In genomic region chr1:181273540-181274204, GRCm38 (mm10) we compare ENCODE assay signal across 11 mouse cellular contexts.
DNase-seq lines count a peak whose midpoint lies in the region; ATAC-seq and TF ChIP-seq lines count a peak whose summit lies in the region.
"Had no signal": no experiment of that assay in that cellular context is flagged by ENCODE, and none has a peak within 500 bp of the region (broad histone marks: within the 10 kb centered on the region; RNA-seq: fewer than 3 reads in every experiment).

No protein-coding gene starts in this region.

- H3K4me1 ChIP-seq in forebrain, embryonic 11.5 days (replicated peaks; ENCODE audit: control insufficient read depth, insufficient read depth, low read length) = no peaks in the 10 kb centered on the region
- H3K4me1 ChIP-seq in forebrain, embryonic 15.5 days = no peaks in the 10 kb centered on the region
- H3K4me1 ChIP-seq in kidney, postnatal 0 days (replicated peaks; ENCODE audit: insufficient read depth, low read length) = no peaks in the 10 kb centered on the region
- H3K4me1 ChIP-seq in stomach, embryonic 16.5 days (ENCODE audit: control insufficient read depth, insufficient read depth, low read length) = no peaks in the 10 kb centered on the region
- H3K4me1 ChIP-seq in stomach, postnatal 0 days (replicated peaks; ENCODE audit: control insufficient read depth, insufficient read depth) = no peaks in the 10 kb centered on the region

- no peaks in the 10 kb centered on the region for H3K9me3 ChIP-seq in forebrain, embryonic 11.5 days (ENCODE audit: control insufficient read depth, low read length)
- no peaks in the 10 kb centered on the region for H3K9me3 ChIP-seq in forebrain, embryonic 15.5 days
- H3K9me3 ChIP-seq in kidney, postnatal 0 days (replicated peaks; ENCODE audit: low read length) = no peaks in the 10 kb centered on the region
- no peaks in the 10 kb centered on the region for H3K9me3 ChIP-seq in stomach, embryonic 16.5 days (replicated peaks; ENCODE audit: control insufficient read depth, low read length)
- no peaks in the 10 kb centered on the region for H3K9me3 ChIP-seq in stomach, postnatal 0 days (ENCODE audit: control insufficient read depth, low read length)
- H3K9me3 ChIP-seq: heart, embryonic 10.5 days had no signal

- H3K4me3 ChIP-seq in forebrain, embryonic 11.5 days (ENCODE audit: low read depth, low read length) = no peak overlapping the region
- H3K4me3 ChIP-seq in forebrain, embryonic 15.5 days = no peak overlapping the region
- H3K4me3 ChIP-seq in kidney, postnatal 0 days (replicated peaks; ENCODE audit: low read depth, low read length) = no peak overlapping the region
- no peak overlapping the region for H3K4me3 ChIP-seq in stomach, embryonic 16.5 days (replicated peaks; ENCODE audit: low read length)
- H3K4me3 ChIP-seq in stomach, postnatal 0 days (ENCODE audit: low read depth, low read length) = no peak overlapping the region
- H3K4me3 ChIP-seq: gastrocnemius, adult 2 months; heart, embryonic 10.5 days had no signal

- 49% methylated on average over 8 of the region's 10 CpGs for WGBS in forebrain, embryonic 11.5 days
- 39% methylated on average over 8 of the region's 10 CpGs for WGBS in forebrain, embryonic 15.5 days
- WGBS in kidney, postnatal 0 days = 35% methylated on average over 7 of the region's 10 CpGs
- 29% methylated on average over 8 of the region's 10 CpGs for WGBS in stomach, embryonic 16.5 days
- 28% methylated on average over 10 of the region's 10 CpGs for WGBS in stomach, postnatal 0 days

- TF ChIP-seq CTCF in kidney, postnatal 0 days (IDR thresholded peaks at IDR 0.05; ENCODE audit: low read depth) = no peak
- TF ChIP-seq CTCF in stomach, postnatal 0 days (IDR thresholded peaks at IDR 0.05; ENCODE audit: low read depth) = no peak

- no peak overlapping the region for H3K4me2 ChIP-seq in forebrain, embryonic 11.5 days (ENCODE audit: low read depth, low read length, severe bottlenecking)
- no peak overlapping the region for H3K4me2 ChIP-seq in forebrain, embryonic 15.5 days (replicated peaks)
- no peak overlapping the region for H3K4me2 ChIP-seq in kidney, postnatal 0 days (ENCODE audit: low read length)
- H3K4me2 ChIP-seq in stomach, embryonic 16.5 days (ENCODE audit: low read depth, low read length) = no peak overlapping the region
- no peak overlapping the region for H3K4me2 ChIP-seq in stomach, postnatal 0 days (replicated peaks; ENCODE audit: low read depth)

- 0 out of 2 replicates have a peak, but pooled peaks have one; percentile 46 for ATAC-seq in forebrain, embryonic 11.5 days (replicated peaks; ENCODE audit: low FRiP score)
- no peak for ATAC-seq in forebrain, embryonic 15.5 days (replicated peaks)
- ATAC-seq in kidney, postnatal 0 days (replicated peaks; ENCODE audit: low FRiP score, low read depth) = no peak; the same call in 1 of the 2 replicates
- ATAC-seq in stomach, embryonic 16.5 days (ENCODE audit: insufficient read depth, low FRiP score) = 0 out of 2 replicates have a peak, but pooled peaks have one; percentile 26
- no peak for ATAC-seq in stomach, postnatal 0 days (ENCODE audit: low FRiP score, low TSS enrichment)
- ATAC-seq in erythroblast, adult 5-6 weeks (replicated peaks; ENCODE audit: low FRiP score, poor library complexity, severe bottlenecking) = no peak

- TF ChIP-seq EP300 in stomach, postnatal 0 days (optimal IDR thresholded peaks at IDR 0.05) = no peak

- no peaks in the 10 kb centered on the region for H3K27me3 ChIP-seq in forebrain, embryonic 11.5 days (ENCODE audit: control insufficient read depth, insufficient read depth, low read length)
- no peaks in the 10 kb centered on the region for H3K27me3 ChIP-seq in forebrain, embryonic 15.5 days
- no peaks in the 10 kb centered on the region for H3K27me3 ChIP-seq in kidney, postnatal 0 days (ENCODE audit: insufficient read depth, low read length)
- H3K27me3 ChIP-seq in stomach, embryonic 16.5 days (ENCODE audit: control insufficient read depth, insufficient read depth, low read length) = no peaks in the 10 kb centered on the region
- H3K27me3 ChIP-seq in stomach, postnatal 0 days (ENCODE audit: control insufficient read depth, insufficient read depth, low read length) = no peaks in the 10 kb centered on the region

- H3K36me3 ChIP-seq in forebrain, embryonic 11.5 days (ENCODE audit: control insufficient read depth, insufficient read depth, low read length) = no peaks in the 10 kb centered on the region
- no peaks in the 10 kb centered on the region for H3K36me3 ChIP-seq in forebrain, embryonic 15.5 days
- no peaks in the 10 kb centered on the region for H3K36me3 ChIP-seq in kidney, postnatal 0 days (ENCODE audit: insufficient read depth, low read length)
- no peaks in the 10 kb centered on the region for H3K36me3 ChIP-seq in stomach, embryonic 16.5 days (ENCODE audit: control insufficient read depth, insufficient read depth, low read length)
- H3K36me3 ChIP-seq in stomach, postnatal 0 days (ENCODE audit: control insufficient read depth, insufficient read depth, low read length) = no peaks in the 10 kb centered on the region
- H3K36me3 ChIP-seq: heart, embryonic 10.5 days had no signal

- no peak overlapping the region for H3K27ac ChIP-seq in forebrain, embryonic 11.5 days (ENCODE audit: low read depth, low read length)
- no peak overlapping the region for H3K27ac ChIP-seq in forebrain, embryonic 15.5 days (replicated peaks)
- no peak overlapping the region for H3K27ac ChIP-seq in kidney, postnatal 0 days
- H3K27ac ChIP-seq in stomach, embryonic 16.5 days (ENCODE audit: low read length) = no peak overlapping the region
- no peak overlapping the region for H3K27ac ChIP-seq in stomach, postnatal 0 days (replicated peaks)
- H3K27ac ChIP-seq: gastrocnemius, adult 2 months; heart, embryonic 10.5 days; liver, embryonic 14.5 days had no signal

- no peak overlapping the region for H3K9ac ChIP-seq in forebrain, embryonic 11.5 days (ENCODE audit: low read length)
- H3K9ac ChIP-seq in forebrain, embryonic 15.5 days (replicated peaks) = no peak overlapping the region
- H3K9ac ChIP-seq in kidney, postnatal 0 days (ENCODE audit: low read depth, low read length) = no peak overlapping the region
- no peak overlapping the region for H3K9ac ChIP-seq in stomach, embryonic 16.5 days (ENCODE audit: low read length)
- H3K9ac ChIP-seq in stomach, postnatal 0 days (ENCODE audit: low read length) = no peak overlapping the region
- H3K9ac ChIP-seq: liver, embryonic 14.5 days had no signal

- DNase-seq in forebrain, embryonic 11.5 days (ENCODE audit: low spot score) = no peak
- DNase-seq in kidney, postnatal 0 days (ENCODE audit: low spot score) = peak; percentile 64
- no peak for DNase-seq in kidney, postnatal 36 days
- no peak for DNase-seq in stomach, postnatal 0 days (ENCODE audit: low spot score)
- DNase-seq in gastrocnemius, postnatal 4 days (ENCODE audit: low spot score in 2 of 2) = no peak

Comparison
In these comparisons a context has a peak if more than half of its experiments do, and no peak if none do; other contexts are left out.
1. ATAC-seq: peak in forebrain, embryonic 11.5 days (single experiment) and stomach, embryonic 16.5 days (single experiment); none in forebrain, embryonic 15.5 days (single experiment), kidney, postnatal 0 days (single experiment), stomach, postnatal 0 days (single experiment) and erythroblast, adult 5-6 weeks (single experiment).